Mouse (Mus musculus): ENCODE data around the gene Hebp1. TPM values are rescaled to one million over a fixed set of nuclear protein-coding genes. Genes with fewer than 3 reads are reported as not detected.
A peak's percentile ranks its signal among the peaks of the same experiment; 100 is the strongest.

Gene Hebp1
- polyA plus RNA-seq, 1 experiment: 28.7 TPM

DNA sequence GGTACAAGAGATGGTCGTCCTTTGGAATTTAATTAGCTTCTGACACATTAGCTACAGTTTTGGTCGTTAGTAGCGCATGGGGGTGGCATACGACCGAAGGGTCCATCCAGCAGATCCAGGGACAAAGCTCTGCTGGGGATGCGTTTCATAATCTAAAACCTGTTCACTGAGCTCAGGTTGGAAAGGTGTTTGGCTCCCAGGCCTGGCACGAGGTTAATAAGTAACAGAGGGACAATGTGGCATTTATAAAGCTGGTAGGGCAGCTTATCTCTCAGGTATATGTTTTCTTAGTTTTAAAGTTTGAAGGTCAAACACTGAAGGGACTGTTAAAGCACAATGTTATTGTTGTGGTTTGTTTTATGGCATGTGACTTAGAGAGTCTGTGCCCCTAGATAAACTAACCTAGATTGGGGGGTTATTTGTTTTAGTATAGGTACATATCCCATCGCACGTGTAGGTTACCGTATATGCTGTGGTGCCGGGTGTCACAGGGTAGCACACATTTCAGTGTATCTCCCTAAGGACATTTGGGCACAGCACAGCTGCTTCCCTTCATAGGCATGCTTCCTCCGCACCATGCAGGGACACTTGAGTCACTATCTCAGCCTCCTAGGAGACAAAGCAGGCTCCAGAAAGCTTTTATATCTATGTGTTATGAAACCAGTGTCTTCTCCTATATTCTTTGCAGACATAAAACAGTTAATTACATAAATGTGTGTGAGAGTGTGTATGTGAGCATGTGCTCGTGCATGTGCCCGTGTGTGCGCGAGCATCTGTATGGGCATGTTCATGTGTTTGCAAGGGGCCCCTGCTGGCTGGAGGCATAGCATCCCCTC is 2.5 kb upstream of the Hebp1 start:
- TF ChIP-seq CTCF (IDR thresholded peaks at IDR 0.05; ENCODE audit: low read depth, low read length) (no peak), POLR2A (IDR thresholded peaks at IDR 0.05; ENCODE audit: borderline replicate concordance, low read depth, low read length) (no peak)
- H3K27ac ChIP-seq (ENCODE audit: insufficient read depth, low read depth, low read length): no peak overlapping the region
- no peak overlapping the region for H3K4me3 ChIP-seq (ENCODE audit: insufficient read depth, low read length)
- H3K4me1 ChIP-seq (ENCODE audit: control insufficient read depth, insufficient read depth, low read length): peaks cover 5% of the 10 kb centered on the region

DNA sequence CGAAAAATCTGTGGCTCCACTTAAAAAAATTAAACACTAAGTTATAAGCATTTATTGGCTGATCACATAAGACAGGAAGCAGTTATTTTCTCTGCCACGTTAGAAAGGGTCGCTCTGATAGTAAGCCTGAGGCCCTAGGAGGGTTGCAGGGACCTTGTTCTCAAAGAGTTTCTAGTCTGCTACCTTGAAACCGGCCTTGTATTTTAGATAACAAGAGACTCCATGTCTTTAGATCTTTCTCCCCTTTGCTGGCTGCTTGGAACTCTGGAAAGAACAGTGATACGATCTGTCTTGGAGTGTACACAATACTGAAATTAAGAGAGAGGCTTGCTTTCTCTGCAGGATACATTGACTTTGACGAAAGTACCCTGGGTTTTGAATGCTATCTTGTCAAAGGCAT is 904 bp upstream of the Hebp1 start:
- Histone ChIP-seq H3K4me3 (ENCODE audit: insufficient read depth, low read length) (no peak overlapping the region), H3K27ac (ENCODE audit: insufficient read depth, low read depth, low read length) (no peak overlapping the region), H3K4me1 (ENCODE audit: control insufficient read depth, insufficient read depth, low read length) (peaks cover 5% of the 10 kb centered on the region)
- TF ChIP-seq POLR2A (IDR thresholded peaks at IDR 0.05; ENCODE audit: borderline replicate concordance, low read depth, low read length) (no peak), CTCF (IDR thresholded peaks at IDR 0.05; ENCODE audit: low read depth, low read length) (no peak)

GRCm38 (mm10) chr6:135197446-135197845 is 376 bp downstream of the Hebp1 start:
- Histone ChIP-seq H3K4me3 (ENCODE audit: insufficient read depth, low read length) (peak overlapping the region; percentile 95), H3K4me1 (ENCODE audit: control insufficient read depth, insufficient read depth, low read length) (peaks cover 15% of the 10 kb centered on the region), H3K27ac (ENCODE audit: insufficient read depth, low read depth, low read length) (no peak overlapping the region)
- TF ChIP-seq POLR2A (IDR thresholded peaks at IDR 0.05; ENCODE audit: borderline replicate concordance, low read depth, low read length) (no peak), CTCF (IDR thresholded peaks at IDR 0.05; ENCODE audit: low read depth, low read length) (no peak)

- no peak for TF ChIP-seq CTCF (IDR thresholded peaks at IDR 0.05; ENCODE audit: low read depth, low read length)
- TF ChIP-seq POLR2A (IDR thresholded peaks at IDR 0.05; ENCODE audit: borderline replicate concordance, low read depth, low read length): no peak
- Histone ChIP-seq H3K27ac (ENCODE audit: insufficient read depth, low read depth, low read length) (no peak overlapping the region), H3K4me1 (ENCODE audit: control insufficient read depth, insufficient read depth, low read length) (peaks cover 19% of the 10 kb centered on the region), H3K4me3 (ENCODE audit: insufficient read depth, low read length) (no peak overlapping the region)
Measured at GRCm38 (mm10) chr6:135196707-135197106, 1.1 kb downstream of the Hebp1 start.

- Histone ChIP-seq H3K4me3 (ENCODE audit: insufficient read depth, low read length) (no peak overlapping the region), H3K27ac (ENCODE audit: insufficient read depth, low read depth, low read length) (no peak overlapping the region), H3K4me1 (ENCODE audit: control insufficient read depth, insufficient read depth, low read length) (peaks cover 26% of the 10 kb centered on the region)
- TF ChIP-seq CTCF (IDR thresholded peaks at IDR 0.05; ENCODE audit: low read depth, low read length) (no peak), POLR2A (IDR thresholded peaks at IDR 0.05; ENCODE audit: borderline replicate concordance, low read depth, low read length) (no peak)
Measured at GRCm38 (mm10) chr6:135194907-135195306, 2.9 kb downstream of the Hebp1 start.

DNA sequence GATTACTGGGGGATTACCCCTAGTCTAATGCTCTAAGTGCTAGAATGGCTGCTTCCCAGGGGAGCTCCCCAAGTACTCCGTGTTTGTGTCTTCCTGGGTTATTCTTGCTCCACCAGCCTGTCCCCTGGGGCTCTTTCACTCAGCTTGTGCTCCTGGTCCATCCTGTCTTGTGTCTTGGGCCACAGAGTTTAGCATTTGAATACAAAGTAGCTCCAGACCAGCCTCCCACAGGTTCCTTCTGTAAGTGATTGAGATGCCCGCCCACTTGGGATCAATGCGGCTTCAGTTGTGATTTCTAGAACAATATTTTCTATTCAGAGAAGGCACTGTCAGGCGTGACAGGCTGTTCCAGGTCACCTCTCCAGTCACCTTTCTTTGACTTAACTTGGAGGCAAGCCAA is 4.1 kb downstream of the Hebp1 start:
- Histone ChIP-seq H3K4me1 (ENCODE audit: control insufficient read depth, insufficient read depth, low read length) (peaks cover 34% of the 10 kb centered on the region), H3K27ac (ENCODE audit: insufficient read depth, low read depth, low read length) (no peak overlapping the region), H3K4me3 (ENCODE audit: insufficient read depth, low read length) (no peak overlapping the region)
- TF ChIP-seq CTCF (IDR thresholded peaks at IDR 0.05; ENCODE audit: low read depth, low read length): no peak
- no peak for TF ChIP-seq POLR2A (IDR thresholded peaks at IDR 0.05; ENCODE audit: borderline replicate concordance, low read depth, low read length)

- no peak overlapping the region for H3K4me3 ChIP-seq (ENCODE audit: insufficient read depth, low read length)
- TF ChIP-seq POLR2A (IDR thresholded peaks at IDR 0.05; ENCODE audit: borderline replicate concordance, low read depth, low read length): no peak
- H3K27ac ChIP-seq (ENCODE audit: insufficient read depth, low read depth, low read length): no peak overlapping the region
- peaks cover 37% of the 10 kb centered on the region for H3K4me1 ChIP-seq (ENCODE audit: control insufficient read depth, insufficient read depth, low read length)
Measured at GRCm38 (mm10) chr6:135192993-135193392, 4.8 kb downstream of the Hebp1 start.

DNA sequence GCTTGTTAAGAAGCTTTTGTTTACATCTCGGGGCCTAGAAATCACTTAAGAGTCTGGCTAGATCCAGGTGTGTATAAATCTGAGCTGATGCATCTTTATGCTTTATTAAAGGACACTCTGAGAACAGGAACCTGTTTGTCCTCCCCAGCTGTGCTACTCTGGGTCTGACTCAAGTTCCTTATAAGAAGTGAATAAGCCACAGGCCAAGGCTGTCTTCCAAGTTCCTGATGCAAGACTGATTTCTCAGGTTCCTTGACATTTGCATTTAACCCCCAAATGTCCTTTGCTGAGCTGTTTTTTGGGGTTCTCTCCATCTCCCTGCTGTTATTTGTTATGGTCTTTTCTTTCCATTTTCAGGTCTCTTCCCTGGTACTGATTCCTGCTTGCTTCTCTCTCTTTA is 5.9 kb downstream of the Hebp1 start:
- Histone ChIP-seq H3K27ac (ENCODE audit: insufficient read depth, low read depth, low read length) (no peak overlapping the region), H3K4me3 (ENCODE audit: insufficient read depth, low read length) (no peak overlapping the region), H3K4me1 (ENCODE audit: control insufficient read depth, insufficient read depth, low read length) (peaks cover 40% of the 10 kb centered on the region)
- TF ChIP-seq CTCF (IDR thresholded peaks at IDR 0.05; ENCODE audit: low read depth, low read length) (no peak), POLR2A (IDR thresholded peaks at IDR 0.05; ENCODE audit: borderline replicate concordance, low read depth, low read length) (no peak)

GRCm38 (mm10) chr6:135190122-135190521 is 7.7 kb downstream of the Hebp1 start:
- Histone ChIP-seq H3K4me3 (ENCODE audit: insufficient read depth, low read length) (no peak overlapping the region), H3K27ac (ENCODE audit: insufficient read depth, low read depth, low read length) (no peak overlapping the region), H3K4me1 (ENCODE audit: control insufficient read depth, insufficient read depth, low read length) (peaks cover 40% of the 10 kb centered on the region)
- TF ChIP-seq CTCF (IDR thresholded peaks at IDR 0.05; ENCODE audit: low read depth, low read length): no peak
- no peak for TF ChIP-seq POLR2A (IDR thresholded peaks at IDR 0.05; ENCODE audit: borderline replicate concordance, low read depth, low read length)

DNA sequence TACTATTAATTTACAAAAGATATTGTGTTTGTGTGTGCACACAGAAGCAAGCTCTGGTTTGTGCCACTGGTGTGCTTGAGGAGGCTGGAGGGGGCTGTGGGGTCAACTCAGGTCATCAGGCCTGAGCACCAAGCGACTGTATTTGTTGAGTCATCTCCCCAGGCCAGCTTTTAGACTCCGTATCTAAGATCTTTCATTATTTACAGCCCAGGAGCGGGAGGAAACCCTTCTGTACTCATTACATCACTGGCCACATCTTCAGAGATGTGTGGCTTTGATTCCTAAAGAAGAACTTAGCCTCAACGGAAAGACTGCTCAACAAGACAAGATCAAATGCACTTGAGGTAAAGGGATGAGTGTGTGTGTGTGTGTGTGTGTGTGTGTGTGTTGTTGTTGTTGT is 9.2 kb downstream of the Hebp1 start:
- H3K4me1 ChIP-seq (ENCODE audit: control insufficient read depth, insufficient read depth, low read length): peaks cover 46% of the 10 kb centered on the region
- no peak overlapping the region for H3K4me3 ChIP-seq (ENCODE audit: insufficient read depth, low read length)
- peak overlapping the region; percentile 36 for H3K27ac ChIP-seq (ENCODE audit: insufficient read depth, low read depth, low read length)
- TF ChIP-seq CTCF (IDR thresholded peaks at IDR 0.05; ENCODE audit: low read depth, low read length) (0 out of 2 replicates have a peak, but pooled peaks have one; percentile 18), POLR2A (IDR thresholded peaks at IDR 0.05; ENCODE audit: borderline replicate concordance, low read depth, low read length) (no peak)

All from bone marrow macrophage, adult 2 months (primary cell).